Mouse (Mus musculus) cerebellum, adult 9-11 months (tissue): ENCODE measurements at regions not wholly inside any gene's neighbourhood (a gene's known extent, or its start where the extent isn't known, plus 50 kb on each side); places are given as distances from the start of the nearest gene placed in this dataset.
"Not testable (repeated sequence)": the region's sequence is repeated elsewhere in the genome, so short reads cannot be mapped to it uniquely, and the experiment has no call there.

Experiments used
- DNase-seq: peaks from one replicate; pipeline ENCODE4 v3.0.0; 2022

DNA sequence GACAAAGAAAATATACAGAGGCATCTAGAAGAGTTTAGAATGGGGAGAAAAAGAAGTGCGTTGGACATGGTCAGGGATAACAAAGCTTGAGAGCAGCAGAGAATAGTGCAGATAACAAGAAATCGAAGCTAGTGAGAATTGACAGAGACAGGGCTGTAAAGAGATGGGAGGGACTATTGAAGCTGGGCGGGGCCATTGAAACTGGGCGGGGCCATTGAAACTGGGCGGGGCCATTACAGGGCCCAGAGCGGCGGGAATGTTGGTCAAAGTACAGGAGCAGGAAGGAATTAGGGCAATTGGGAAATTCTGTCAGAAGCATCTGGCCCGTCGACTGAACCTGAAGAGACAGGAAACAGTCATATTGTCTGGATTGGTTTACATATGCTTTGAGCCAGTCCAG, 243.3 kb upstream of the Srek1ip1 start:
- no peak for DNase-seq

DNA sequence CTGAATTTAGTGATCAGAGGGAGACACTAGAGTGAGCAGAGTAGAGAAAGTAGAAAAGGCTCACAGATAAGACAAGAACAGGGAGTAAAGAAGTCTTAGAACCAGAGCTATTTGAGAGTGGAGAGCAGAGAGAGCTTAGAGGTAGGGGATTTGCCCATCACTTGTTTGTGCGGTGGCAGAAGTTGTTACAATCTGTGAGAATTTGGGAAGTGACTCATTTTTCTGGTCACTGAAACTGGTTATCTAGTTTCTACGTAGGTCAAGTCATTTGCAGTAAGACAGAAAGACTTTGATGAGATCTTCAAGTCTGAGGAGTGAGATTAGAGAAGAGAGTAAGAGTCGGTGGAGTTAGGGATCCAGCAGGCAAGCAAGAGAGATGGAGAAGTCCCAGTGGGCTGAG, 239.0 kb upstream of the Srek1ip1 start:
- DNase-seq = no peak

GRCm38 (mm10) chr13:104556609-104557008, 235.7 kb upstream of the Srek1ip1 start:
- not testable (repeated sequence) for DNase-seq

DNA sequence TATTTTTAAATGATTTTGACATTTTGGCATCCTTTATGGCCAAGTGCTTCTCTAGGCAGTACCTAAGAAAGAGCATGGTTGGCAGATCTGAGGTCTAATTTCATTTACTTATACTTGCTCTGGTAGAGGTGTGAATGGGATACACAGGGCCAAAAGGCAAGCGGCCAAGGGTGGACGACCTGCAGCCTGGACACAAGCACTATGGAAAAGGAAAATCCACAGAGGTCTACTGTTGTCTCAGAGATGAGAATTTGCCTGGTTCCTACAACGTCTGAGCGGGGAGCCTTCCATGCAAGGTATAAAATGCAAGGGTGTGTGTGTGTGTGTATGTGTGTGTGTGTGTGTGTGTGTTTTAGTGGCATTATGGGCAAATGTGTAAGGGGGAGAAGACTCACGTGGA, 232.4 kb upstream of the Srek1ip1 start:
- peak; percentile 29 for DNase-seq

DNA sequence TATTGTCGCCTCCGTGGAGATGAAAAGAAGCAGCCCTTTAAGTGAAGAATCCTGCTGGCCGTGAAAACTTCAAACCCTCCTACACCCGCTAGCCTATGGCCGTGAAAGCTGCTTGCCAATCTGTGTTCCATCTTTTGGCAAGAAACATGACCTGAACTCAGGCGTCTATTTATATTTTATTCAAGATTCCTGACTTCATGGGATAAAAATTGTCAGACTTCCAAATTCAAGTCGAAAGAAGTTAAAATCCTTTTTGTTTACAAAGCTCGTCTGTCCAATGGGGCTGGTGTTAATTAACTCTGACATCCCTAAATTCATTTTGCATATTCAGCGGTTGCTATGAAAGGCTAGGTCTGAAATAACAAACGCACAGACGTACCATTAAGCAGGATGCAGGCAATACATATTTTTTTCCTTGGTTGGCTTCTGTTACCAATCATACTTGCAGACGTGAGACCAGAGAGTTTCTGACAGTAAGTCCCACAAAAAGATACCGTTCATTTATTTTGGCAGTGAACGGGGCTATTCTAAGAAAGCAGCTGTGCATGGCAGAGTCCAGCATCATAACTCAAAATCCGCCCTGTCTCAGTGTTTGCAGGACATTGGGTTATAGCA, 231.7 kb upstream of the Srek1ip1 start:
- no peak for DNase-seq

DNA sequence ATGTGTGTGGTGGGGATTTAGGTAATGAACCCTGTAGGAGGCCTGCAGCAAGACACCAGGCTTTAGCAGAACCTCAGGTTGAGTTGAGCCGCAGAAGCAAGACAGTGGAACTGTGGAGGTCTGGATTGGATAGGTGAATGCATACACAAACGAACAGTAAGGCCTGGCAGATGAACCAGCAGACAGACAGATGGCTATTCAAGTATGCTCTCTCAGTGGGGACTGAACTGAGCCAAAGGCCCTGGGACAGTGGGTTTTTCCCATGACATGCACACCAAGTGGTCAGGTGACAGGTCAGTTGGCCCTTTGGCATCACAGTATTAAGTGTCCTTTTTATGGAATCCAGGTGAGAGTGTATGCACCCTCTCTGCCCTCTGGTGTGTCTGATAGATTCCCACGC, 229.7 kb upstream of the Srek1ip1 start:
- DNase-seq = no peak

DNA sequence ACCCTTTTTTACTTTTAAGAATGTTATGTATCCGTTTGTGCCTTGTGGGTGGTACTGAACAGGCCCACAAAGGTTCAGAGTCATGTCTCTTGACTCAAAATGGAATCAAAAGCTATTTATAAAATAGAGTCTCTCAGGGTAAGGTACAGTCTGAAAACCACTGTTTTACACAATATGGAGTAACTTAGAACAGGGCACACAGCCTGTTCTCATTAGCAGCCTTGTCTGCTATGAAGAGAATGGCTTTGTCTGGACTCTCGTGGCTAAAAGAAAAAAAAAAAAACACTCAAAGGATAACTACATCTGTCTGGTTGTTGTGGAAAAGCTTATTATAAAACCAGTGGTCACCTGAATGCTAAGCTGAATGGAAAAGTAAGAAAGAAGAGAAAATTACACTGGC, 229.3 kb upstream of the Srek1ip1 start:
- DNase-seq = no peak

- DNase-seq = no peak
Measured at GRCm38 (mm10) chr13:104563889-104564288, 228.4 kb upstream of the Srek1ip1 start.

DNA sequence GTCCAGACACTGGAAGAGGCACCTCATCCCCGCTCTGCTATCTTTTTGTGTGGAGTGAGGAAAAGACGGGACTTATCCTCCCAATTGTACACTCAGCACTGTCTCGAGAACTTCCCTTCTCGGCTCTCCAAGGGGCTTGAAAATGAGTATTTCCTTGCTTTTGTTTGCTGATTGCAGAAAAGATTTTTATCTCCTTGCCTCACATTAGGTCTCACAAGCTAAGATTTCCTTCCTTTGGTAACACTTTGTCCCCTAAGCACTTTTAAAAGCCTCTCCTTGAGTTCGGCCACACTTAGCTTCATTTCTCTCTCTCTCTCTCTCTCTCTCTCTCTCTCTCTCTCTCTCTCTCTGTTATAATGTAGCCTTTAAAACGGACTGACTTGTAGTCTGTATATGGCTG, 222.5 kb upstream of the Srek1ip1 start:
- DNase-seq = no peak

- no peak for DNase-seq
Measured at GRCm38 (mm10) chr13:104572236-104572635, 220.0 kb upstream of the Srek1ip1 start.

GRCm38 (mm10) chr13:104574396-104574795, 217.9 kb upstream of the Srek1ip1 start:
- DNase-seq = no peak

DNA sequence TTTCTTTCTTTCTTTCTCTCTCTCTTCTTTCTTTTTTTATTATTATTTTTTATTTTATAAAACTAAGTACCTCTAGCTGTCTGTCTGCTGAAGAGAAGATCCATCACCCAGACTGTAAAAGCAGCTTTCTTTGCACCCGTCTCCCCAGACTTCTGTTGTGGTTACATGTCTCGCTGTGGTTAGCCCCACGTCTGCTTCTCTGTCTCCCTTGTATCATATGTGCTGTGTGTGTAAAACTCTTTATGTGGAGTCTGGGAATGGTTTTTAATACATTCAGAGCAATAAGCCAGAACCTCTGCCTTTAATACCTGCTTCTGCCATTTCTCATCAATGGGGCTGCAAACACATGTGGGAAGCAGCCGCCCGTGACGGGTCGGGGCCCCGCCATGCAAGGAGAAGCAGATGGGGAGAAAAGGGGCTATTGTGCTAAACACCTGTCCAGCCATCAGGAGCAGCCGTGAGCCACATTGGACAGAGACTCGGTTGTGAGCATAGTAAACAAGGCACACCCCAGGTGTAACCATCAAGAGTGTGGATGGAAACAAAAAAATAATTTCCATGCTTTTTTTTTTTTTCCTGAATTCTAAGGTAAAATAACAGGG, 216.0 kb upstream of the Srek1ip1 start:
- DNase-seq = no peak

GRCm38 (mm10) chr13:104577856-104578255, 214.4 kb upstream of the Srek1ip1 start:
- no peak for DNase-seq

DNA sequence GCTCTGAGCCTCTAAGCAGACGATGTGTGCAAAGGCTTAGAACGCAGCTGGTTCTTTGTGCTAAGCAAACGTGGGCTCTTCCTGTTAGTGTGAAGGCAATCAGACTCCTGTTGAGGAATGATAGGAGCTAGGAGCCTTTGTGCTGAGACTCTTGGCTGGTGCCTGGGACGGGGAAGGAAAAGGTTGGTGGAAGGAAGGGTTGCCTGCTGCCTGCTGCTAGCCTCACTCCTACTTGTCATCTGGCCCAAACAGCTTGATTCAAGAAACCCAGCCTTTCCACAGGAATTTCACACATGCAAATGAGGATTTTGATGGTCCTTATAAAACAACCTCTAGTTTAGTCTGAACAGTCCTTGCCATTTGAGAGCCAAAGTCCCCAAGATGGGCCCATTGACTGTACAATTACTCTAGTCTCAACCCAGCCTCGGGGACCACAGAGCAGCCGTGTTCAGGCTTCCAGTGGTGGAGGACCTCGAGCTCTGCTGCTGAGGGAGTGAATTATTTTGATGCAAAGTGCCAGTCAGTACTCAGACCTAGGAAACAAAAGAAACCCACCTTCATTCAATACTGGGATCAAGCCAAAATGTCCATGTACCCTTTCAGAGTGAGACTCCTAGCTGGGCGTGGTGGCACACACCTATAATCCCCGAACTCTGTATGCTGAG, 211.5 kb upstream of the Srek1ip1 start:
- no peak for DNase-seq
